Mouse (Mus musculus): Measurements from ENCODE around the gene Rhoh.

DNA sequence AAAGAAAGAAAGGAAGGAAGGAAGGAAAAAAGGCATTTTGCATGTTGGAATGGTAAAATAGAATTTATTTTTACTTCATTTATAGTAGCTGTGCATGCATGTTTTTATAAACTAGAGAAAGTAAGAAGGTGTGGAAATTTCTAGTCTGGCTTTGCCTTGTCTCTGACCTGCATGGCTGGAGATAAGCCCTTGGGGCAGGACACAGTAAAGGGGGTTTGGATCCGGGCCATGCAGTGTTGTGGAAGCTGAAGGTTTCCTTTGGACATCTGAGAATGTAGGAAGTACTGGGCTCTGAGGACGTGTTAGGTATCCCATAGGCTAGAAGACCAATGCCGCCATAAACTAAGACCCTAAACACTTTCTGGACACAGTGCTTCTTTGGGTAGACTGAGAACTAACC, 7.4 kb downstream of the Rhoh start:
- no peak for TF ChIP-seq CTCF (IDR thresholded peaks at IDR 0.05)
- TF ChIP-seq EP300 (IDR thresholded peaks at IDR 0.05) = no peak

Measured in lung, postnatal 0 days (tissue).